Mouse (Mus musculus) frontal cortex, postnatal 25 days (tissue): ENCODE results near the gene Ppp6r3.
A peak's percentile ranks its signal among the peaks of the same experiment; 100 is the strongest.
"Not testable (repeated sequence)": the region's sequence is repeated elsewhere in the genome, so short reads cannot be mapped to it uniquely, and the experiment has no call there.

Experiments used
- DNase-seq, 2 experiments: peaks; one replicate each; pipeline ENCODE4 v3.0.0; 2022; ENCODE audit warnings: low spot score in 2 of 2

Gene Ppp6r3

GRCm38 (mm10) chr19:3575632-3576384, at the start of gene Ppp6r3:
Gene Ppp6r3 (minus strand): TSS chr19:3575749.
- DNase-seq, result peak; percentile 92 to 95

GRCm38 (mm10) chr19:3625111-3625510, 49.6 kb upstream of the Ppp6r3 start:
- DNase-seq, result no peak

GRCm38 (mm10) chr19:3623824-3624223, 48.3 kb upstream of the Ppp6r3 start:
- DNase-seq, result peak in 1 of 2 experiments; percentile 36

- DNase-seq, result no peak
Measured at GRCm38 (mm10) chr19:3623294-3623693, 47.7 kb upstream of the Ppp6r3 start.

GRCm38 (mm10) chr19:3620871-3621270, 45.3 kb upstream of the Ppp6r3 start:
- DNase-seq, result no peak

GRCm38 (mm10) chr19:3619359-3619758, 43.8 kb upstream of the Ppp6r3 start:
- no peak for DNase-seq

GRCm38 (mm10) chr19:3613991-3614390, 38.4 kb upstream of the Ppp6r3 start:
- DNase-seq, result no peak

GRCm38 (mm10) chr19:3612534-3613273, 37.2 kb upstream of the Ppp6r3 start:
- no peak for DNase-seq

GRCm38 (mm10) chr19:3611730-3612129, 36.2 kb upstream of the Ppp6r3 start:
- no peak for DNase-seq

GRCm38 (mm10) chr19:3610886-3611285, 35.3 kb upstream of the Ppp6r3 start:
- DNase-seq, result no peak

- DNase-seq, result no peak
Measured at GRCm38 (mm10) chr19:3609826-3610225, 34.3 kb upstream of the Ppp6r3 start.

GRCm38 (mm10) chr19:3594316-3594715, 18.8 kb upstream of the Ppp6r3 start:
- no peak for DNase-seq

GRCm38 (mm10) chr19:3593379-3594055, 18.0 kb upstream of the Ppp6r3 start:
- DNase-seq, result no peak

GRCm38 (mm10) chr19:3589968-3590367, 14.4 kb upstream of the Ppp6r3 start:
- DNase-seq, result no peak

GRCm38 (mm10) chr19:3589547-3589946, 14.0 kb upstream of the Ppp6r3 start:
- no peak for DNase-seq

- not testable (repeated sequence) for DNase-seq
Measured at GRCm38 (mm10) chr19:3587729-3588128, 12.2 kb upstream of the Ppp6r3 start.

GRCm38 (mm10) chr19:3586540-3586939, 11.0 kb upstream of the Ppp6r3 start:
- peak; percentile 37 to 42 for DNase-seq

- no peak for DNase-seq
Measured at GRCm38 (mm10) chr19:3586026-3586425, 10.5 kb upstream of the Ppp6r3 start.

- DNase-seq, result peak; percentile 55 to 63
Measured at GRCm38 (mm10) chr19:3581326-3581725, 5.8 kb upstream of the Ppp6r3 start.

- no peak for DNase-seq
Measured at GRCm38 (mm10) chr19:3577911-3578290, 2.4 kb upstream of the Ppp6r3 start.

GRCm38 (mm10) chr19:3577265-3577910, 1.8 kb upstream of the Ppp6r3 start:
- DNase-seq, result no peak
